In genomic region chr8:84249257-84250170, GRCm38 (mm10) we compare ENCODE assay signal across 8 mouse cellular contexts. TPM values are rescaled to one million over a fixed set of nuclear protein-coding genes. Genes with fewer than 3 reads are reported as not detected.
DNase-seq lines count a peak whose midpoint lies in the region; ATAC-seq and TF ChIP-seq lines count a peak whose summit lies in the region.

D8Ertd738e (minus strand) TSS chr8:84249719.

- H3K9ac ChIP-seq in CH12.LX (ENCODE audit: insufficient read depth, low read depth): peak within 1 kb of the TSS; percentile 93
- peak within 1 kb of the TSS; percentile 78 for H3K9ac ChIP-seq in forebrain, embryonic 12.5 days
- peak within 1 kb of the TSS; percentile 73 for H3K9ac ChIP-seq in heart, postnatal 0 days (replicated peaks; ENCODE audit: low read depth, low read length)
- H3K9ac ChIP-seq in liver, embryonic 16.5 days (ENCODE audit: low read depth, low read length): peak within 1 kb of the TSS; percentile 80
- peak within 1 kb of the TSS; percentile 88 for H3K9ac ChIP-seq in neural tube, embryonic 13.5 days

- H3K36me3 ChIP-seq in CH12.LX (replicated peaks in 1 of 2; ENCODE audit: control insufficient read depth in 1 of 2, insufficient read depth in 1 of 2, low read length in 1 of 2): peaks cover 54 to 76% of the 10 kb centered on the region in 2 experiments
- peaks cover 68% of the 10 kb centered on the region for H3K36me3 ChIP-seq in forebrain, embryonic 12.5 days (replicated peaks)
- H3K36me3 ChIP-seq in heart, postnatal 0 days (replicated peaks; ENCODE audit: control insufficient read depth, insufficient read depth, low read length): peaks cover 67% of the 10 kb centered on the region
- H3K36me3 ChIP-seq in liver, embryonic 16.5 days (ENCODE audit: control insufficient read depth, insufficient read depth): peaks cover 17% of the 10 kb centered on the region
- H3K36me3 ChIP-seq in neural tube, embryonic 13.5 days: peaks cover 80% of the 10 kb centered on the region
- H3K36me3 ChIP-seq in testis, adult 2 months (ENCODE audit: control insufficient read depth, insufficient read depth, low read length): peaks cover 5% of the 10 kb centered on the region

- in situ Hi-C loops in CH12.LX (cut with MboI; ENCODE audit: low pct_ligation_motif_present, low pct_unique_long_range_greater_than_20kb, low sequenced_read_pairs): no loop called here

- peak within 1 kb of the TSS; percentile 64; the same call in 1 of the 2 replicates for H3K27ac ChIP-seq in CH12.LX (ENCODE audit: insufficient read depth, low read depth)
- H3K27ac ChIP-seq in forebrain, embryonic 12.5 days: peak within 1 kb of the TSS; percentile 59
- H3K27ac ChIP-seq in heart, postnatal 0 days (ENCODE audit: low read depth): peak within 1 kb of the TSS; percentile 85
- peak within 1 kb of the TSS; percentile 75 for H3K27ac ChIP-seq in liver, embryonic 16.5 days (ENCODE audit: low read length)
- peak within 1 kb of the TSS; percentile 75 for H3K27ac ChIP-seq in neural tube, embryonic 13.5 days (replicated peaks)
- peak within 1 kb of the TSS; percentile 90 for H3K27ac ChIP-seq in testis, adult 2 months (ENCODE audit: control insufficient read depth, insufficient read depth, low read depth, low read length)

- peaks cover 3 to 9% of the 10 kb centered on the region in 2 experiments; a peak in 2 of 4 replicates for H3K4me1 ChIP-seq in CH12.LX (ENCODE audit: control insufficient read depth in 1 of 2, insufficient read depth in 2 of 2)
- peaks cover 10% of the 10 kb centered on the region for H3K4me1 ChIP-seq in forebrain, embryonic 12.5 days
- H3K4me1 ChIP-seq in heart, postnatal 0 days (ENCODE audit: control insufficient read depth, insufficient read depth): no peaks in the 10 kb centered on the region
- peaks cover 9% of the 10 kb centered on the region for H3K4me1 ChIP-seq in liver, embryonic 16.5 days (ENCODE audit: control insufficient read depth, low read depth, low read length)
- H3K4me1 ChIP-seq in neural tube, embryonic 13.5 days (replicated peaks): peaks cover 8% of the 10 kb centered on the region
- no peaks in the 10 kb centered on the region for H3K4me1 ChIP-seq in testis, adult 2 months (ENCODE audit: control insufficient read depth, insufficient read depth, low read length)

- peak; percentile 96 for ATAC-seq in forebrain, embryonic 12.5 days (ENCODE audit: low FRiP score)
- peak; percentile 94 for ATAC-seq in heart, postnatal 0 days (ENCODE audit: insufficient read depth, low read depth)
- ATAC-seq in liver, embryonic 16.5 days (ENCODE audit: low read depth): peak; percentile 97
- peak; percentile 90 for ATAC-seq in neural tube, embryonic 13.5 days (ENCODE audit: low read depth)

- no peak for TF ChIP-seq CTCF in CH12.LX (conservative IDR thresholded peaks at IDR 0.05 in 1 of 2, IDR thresholded peaks at IDR 0.05 in 1 of 2; ENCODE audit: low read depth in 2 of 2, low read length in 2 of 2)
- TF ChIP-seq CTCF in heart, postnatal 0 days (IDR thresholded peaks at IDR 0.05; ENCODE audit: low read depth): no peak
- TF ChIP-seq CTCF in testis, adult 2 months (IDR thresholded peaks at IDR 0.05; ENCODE audit: control insufficient read depth, insufficient read depth, insufficient replicate concordance, low read depth, low read length): no peak

- H3K4me3 ChIP-seq in CH12.LX (replicated peaks in 1 of 3; ENCODE audit: low read depth in 2 of 3, low read length in 2 of 3, poor library complexity in 1 of 3): peak within 1 kb of the TSS; percentile 73 to 99 (median 98)
- peak within 1 kb of the TSS; percentile 91 for H3K4me3 ChIP-seq in forebrain, embryonic 12.5 days (replicated peaks)
- peak within 1 kb of the TSS; percentile 81 for H3K4me3 ChIP-seq in heart, postnatal 0 days (ENCODE audit: low read depth, low read length)
- H3K4me3 ChIP-seq in liver, embryonic 16.5 days (ENCODE audit: low read depth, low read length): peak within 1 kb of the TSS; percentile 75
- peak within 1 kb of the TSS; percentile 93 for H3K4me3 ChIP-seq in neural tube, embryonic 13.5 days
- peak within 1 kb of the TSS; percentile 99 for H3K4me3 ChIP-seq in testis, adult 2 months (ENCODE audit: control insufficient read depth, low read depth, low read length)

- no peak for TF ChIP-seq EP300 in CH12.LX (IDR thresholded peaks at IDR 0.05; ENCODE audit: low read length)
- peak; percentile 26; the same call in 1 of the 2 replicates for TF ChIP-seq EP300 in heart, postnatal 0 days (IDR thresholded peaks at IDR 0.05; ENCODE audit: low read depth)

- peak; percentile 97 for DNase-seq in CH12.LX (ENCODE audit: extremely low read depth)
- peak; percentile 94 for DNase-seq in c-Kit-positive CD71-positive TER-119-negative erythroid progenitor cells, embryonic 14.5 days (ENCODE audit: low read depth)
- DNase-seq in heart, postnatal 0 days (ENCODE audit: low spot score): peak; percentile 94
- DNase-seq in kidney, postnatal 4 days: peak; percentile 88 to 93

- peak within 1 kb of the TSS; percentile 39 for H3K4me2 ChIP-seq in CH12.LX (ENCODE audit: insufficient read depth, low read depth, poor library complexity, severe bottlenecking)
- H3K4me2 ChIP-seq in forebrain, embryonic 12.5 days: peak within 1 kb of the TSS; percentile 87
- peak within 1 kb of the TSS; percentile 87 for H3K4me2 ChIP-seq in heart, postnatal 0 days (ENCODE audit: low read depth, low read length)
- peak within 1 kb of the TSS; percentile 80 for H3K4me2 ChIP-seq in liver, embryonic 16.5 days (ENCODE audit: low read depth, low read length)
- peak within 1 kb of the TSS; percentile 90 for H3K4me2 ChIP-seq in neural tube, embryonic 13.5 days

- TF ChIP-seq POLR2A in CH12.LX (IDR thresholded peaks at IDR 0.05; ENCODE audit: low read depth, low read length): peak; percentile 89
- TF ChIP-seq POLR2A in testis, adult 2 months (IDR thresholded peaks at IDR 0.05; ENCODE audit: control insufficient read depth, low read depth, low read length): peak; percentile 94

- TF ChIP-seq RAD21 in CH12.LX (IDR thresholded peaks at IDR 0.05; ENCODE audit: low read depth, low read length): no peak

- H3K9me3 ChIP-seq in CH12.LX (replicated peaks; ENCODE audit: low read length): no peaks in the 10 kb centered on the region
- H3K9me3 ChIP-seq in forebrain, embryonic 12.5 days: no peaks in the 10 kb centered on the region
- H3K9me3 ChIP-seq in heart, postnatal 0 days (replicated peaks; ENCODE audit: control insufficient read depth, low read length): no peaks in the 10 kb centered on the region
- no peaks in the 10 kb centered on the region for H3K9me3 ChIP-seq in liver, embryonic 16.5 days (replicated peaks; ENCODE audit: control insufficient read depth, low read length)
- H3K9me3 ChIP-seq in neural tube, embryonic 13.5 days: no peaks in the 10 kb centered on the region

- dilution Hi-C loops in CH12.LX (cut with MboI; ENCODE audit: extremely low pct_ligation_motif_present, extremely low pct_unique_long_range_greater_than_20kb, low sequenced_read_pairs): no loop called here

- WGBS in forebrain, embryonic 12.5 days: 4% methylated on average over 52 of the region's 52 CpGs
- WGBS in heart, postnatal 0 days: 3% methylated on average over 52 of the region's 52 CpGs
- 4% methylated on average over 52 of the region's 52 CpGs for WGBS in liver, embryonic 16.5 days (ENCODE audit: insufficient replicate concordance)
- 4% methylated on average over 52 of the region's 52 CpGs for WGBS in neural tube, embryonic 13.5 days

- H3K27me3 ChIP-seq in CH12.LX (replicated peaks): no peaks in the 10 kb centered on the region
- H3K27me3 ChIP-seq in forebrain, embryonic 12.5 days: no peaks in the 10 kb centered on the region
- H3K27me3 ChIP-seq in heart, postnatal 0 days (ENCODE audit: control insufficient read depth, insufficient read depth, low read length): no peaks in the 10 kb centered on the region
- no peaks in the 10 kb centered on the region for H3K27me3 ChIP-seq in liver, embryonic 16.5 days (ENCODE audit: control insufficient read depth, insufficient read depth, low read depth, low read length)
- no peaks in the 10 kb centered on the region for H3K27me3 ChIP-seq in neural tube, embryonic 13.5 days
- no peaks in the 10 kb centered on the region for H3K27me3 ChIP-seq in testis, adult 2 months (ENCODE audit: control insufficient read depth, insufficient read depth, low read length)

- peaks cover 16% of the 10 kb centered on the region for H3K79me2 ChIP-seq in CH12.LX (replicated peaks; ENCODE audit: control insufficient read depth, extremely low read depth, insufficient read depth, poor library complexity, severe bottlenecking)

TF ChIP-seq in CH12.LX, 34 proteins besides CTCF, POLR2A, EP300 and RAD21 (continues in another document):
- TF ChIP-seq HCFC1 (IDR thresholded peaks at IDR 0.05; ENCODE audit: low read depth, low read length) (peak; percentile 86), KAT2A (IDR thresholded peaks at IDR 0.05; ENCODE audit: insufficient replicate concordance, low read length) (0 out of 2 replicates have a peak, but pooled peaks have one; percentile 65), BHLHE40 (IDR thresholded peaks at IDR 0.05; ENCODE audit: low read depth, low read length) (peak; percentile 97), ZC3H11A (IDR thresholded peaks at IDR 0.05; ENCODE audit: low read depth, low read length) (no peak), TCF12 (IDR thresholded peaks at IDR 0.05; ENCODE audit: low read depth, low read length) (peak; percentile 79), RCOR1 (conservative IDR thresholded peaks at IDR 0.05; ENCODE audit: low read depth, low read length) (no peak), PAX5 (IDR thresholded peaks at IDR 0.05; ENCODE audit: low read length) (no peak), JUN (IDR thresholded peaks at IDR 0.05; ENCODE audit: insufficient read depth, low read depth, low read length) (0 out of 2 replicates have a peak, but pooled peaks have one; percentile 28), CHD1 (IDR thresholded peaks at IDR 0.05; ENCODE audit: low read depth, low read length) (no peak), USF2 (conservative IDR thresholded peaks at IDR 0.05; ENCODE audit: low read depth, low read length) (no peak; the same call in 1 of the 2 replicates), SMC3 (IDR thresholded peaks at IDR 0.05; ENCODE audit: low read depth, low read length) (no peak), CHD2 (IDR thresholded peaks at IDR 0.05; ENCODE audit: low read length) (peak; percentile 57; the same call in 1 of the 2 replicates), ZKSCAN1 (IDR thresholded peaks at IDR 0.05; ENCODE audit: borderline replicate concordance, low read depth, low read length) (no peak)

RNA-seq across cellular contexts. Expression of gene D8Ertd738e, which starts in this region (rescaled TPM):
- total RNA-seq in CH12.LX (2012; rRNA removed): 225 and 266 TPM in 2 replicates
- total RNA-seq in CH12.LX (2014; rRNA removed): 213 and 228 TPM in 2 replicates
- polyA plus RNA-seq in CH12.LX (2012; ENCODE audit: insufficient read length, low read depth): 217 and 262 TPM in 2 replicates
- 267 and 271 TPM in 2 replicates for polyA plus RNA-seq in forebrain, embryonic 12.5 days (2016; fragmentation: Nextera tagmentation; extraction: Ambion mirVana)
- total RNA-seq in heart, postnatal 0 days (2014; rRNA removed; ENCODE audit: low replicate concordance): 90.3 and 93.2 TPM in 2 replicates
- polyA plus RNA-seq in heart, postnatal 0 days (2015; fragmentation: Nextera tagmentation; extraction: Ambion mirVana): 382 and 414 TPM in 2 replicates
- 175 and 185 TPM in 2 replicates for polyA plus RNA-seq in liver, embryonic 16.5 days (2015; fragmentation: Nextera tagmentation; extraction: Ambion mirVana)
- 255 and 273 TPM in 2 replicates for polyA plus RNA-seq in neural tube, embryonic 13.5 days (2015; fragmentation: Nextera tagmentation; extraction: Ambion mirVana)
- 104 and 116 TPM in 2 replicates for polyA plus RNA-seq in testis, adult 2 months (2012; rRNA removed)

Comparison
In these comparisons a context has a peak if more than half of its experiments do, and no peak if none do; other contexts are left out.
1. Peak in every context shown above with its lines: DNase-seq, ATAC-seq, H3K4me3 ChIP-seq and H3K27ac ChIP-seq.
2. H3K4me2 ChIP-seq: peak in every context shown above with its lines; median percentile 90 in neural tube, embryonic 13.5 days; 87 in forebrain, embryonic 12.5 days; 87 in heart, postnatal 0 days; 80 in liver, embryonic 16.5 days; 39 in CH12.LX.